Mouse (Mus musculus) brain, embryonic 14.5 days (tissue): Measurements from ENCODE around the gene Frmpd4.

Experiments used
- CTCF ChIP-seq: fragments of 200-500 bp; IDR thresholded peaks from 2 replicates; pipeline ENCODE4 v1.5.1; 2012; ENCODE audit warnings: inconsistent platforms, mild to moderate bottlenecking, moderate library complexity, borderline replicate concordance; ENCODE audit not compliant: insufficient read depth, insufficient read length; ENCODE audit errors: extremely low read depth
- POLR2A ChIP-seq: fragments of 200-500 bp; IDR thresholded peaks from 2 replicates; pipeline ENCODE4 v1.6.1; 2012; ENCODE audit warnings: mild to moderate bottlenecking, inconsistent platforms, borderline replicate concordance; ENCODE audit not compliant: poor library complexity, insufficient read depth, insufficient read length, severe bottlenecking; ENCODE audit errors: extremely low read depth

DNA sequence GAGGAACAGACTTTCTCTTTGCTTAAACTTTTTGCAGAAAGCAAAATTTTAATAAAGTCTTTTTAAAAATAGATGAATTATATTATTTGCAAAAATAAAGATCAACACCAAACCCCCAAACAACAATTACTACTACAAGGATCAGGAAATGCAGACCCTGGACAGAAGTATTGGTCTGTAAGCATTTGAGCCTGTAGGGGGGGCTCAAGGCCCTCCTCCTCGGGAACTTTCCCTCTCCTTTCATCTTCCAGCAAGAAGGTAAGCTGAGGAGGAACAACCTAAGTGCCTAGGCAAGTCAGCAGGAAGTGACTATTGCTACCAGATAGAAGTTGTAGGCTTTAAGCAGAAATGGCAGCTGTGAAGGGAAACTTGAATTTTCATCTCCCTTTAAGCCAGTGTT, 266.9 kb downstream of the Frmpd4 start:
- TF ChIP-seq POLR2A (no peak), CTCF (no peak)
